Mouse (Mus musculus) v-Abl transformed pro-B cells (cell line): ENCODE data around the gene Olfr738.

ENCODE experiments used
- in situ Hi-C, 2 experiments: fragments of 400-800 bp; cut with MboI; formaldehyde crosslinking; loops; one replicate each; pipeline ENCODE4 v1.15.1; 2025; ENCODE audit not compliant: unreplicated experiment in 2 of 2

The Olfr738 gene

DNA sequence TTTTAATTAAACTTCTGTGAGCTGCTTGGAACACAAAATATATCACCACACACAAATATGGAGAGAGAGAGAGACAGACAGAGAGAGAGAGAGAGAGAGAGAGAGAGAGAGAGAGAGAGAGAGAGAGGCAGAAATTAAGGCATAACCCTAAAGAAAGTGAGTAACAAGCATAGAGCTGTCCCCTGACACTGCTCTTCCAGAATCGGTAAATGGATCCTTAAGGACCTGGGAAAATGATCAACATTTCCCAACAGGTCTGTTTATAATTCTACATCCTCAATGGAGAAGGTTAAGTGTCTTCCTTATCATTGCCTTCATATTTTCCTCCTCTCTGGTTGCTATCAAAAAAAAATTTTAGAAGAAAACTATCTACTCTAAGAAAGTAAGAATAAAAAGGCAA lies at the start of gene Olfr738:
Gene Olfr738 (plus strand): TSS at position 301 of the 400 bp plus-strand sequence.
- in situ Hi-C loops, result no loop called here

DNA sequence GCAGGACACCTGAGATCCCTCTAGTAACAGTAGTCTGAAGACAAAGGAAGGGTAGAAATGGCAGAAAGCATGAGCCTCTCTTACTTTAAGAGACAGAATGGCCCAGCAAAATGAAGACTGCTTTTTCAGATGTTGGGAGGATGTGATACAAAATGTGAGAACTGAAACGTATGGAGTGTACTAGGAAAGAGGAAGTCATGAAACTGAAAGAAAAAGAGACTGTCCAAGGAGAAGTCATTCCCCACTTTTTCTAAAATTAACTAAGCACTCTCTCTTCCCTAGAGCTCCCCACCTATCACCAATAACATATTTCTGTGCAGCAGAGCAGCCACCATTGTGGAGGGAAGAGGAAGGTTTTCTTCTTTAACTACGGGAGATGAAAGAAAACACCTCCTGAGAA lies 49.8 kb upstream of the Olfr738 start, which contains the start of gene Tlr11:
Gene Tlr11 (plus strand): TSS at position 322 of the 400 bp plus-strand sequence.
- in situ Hi-C loops, result loop anchor here in 1 of 2 experiments (10.0 kb wide), 1 partner anchor 427 kb away; the partner anchor contains the start of gene Ttc5

DNA sequence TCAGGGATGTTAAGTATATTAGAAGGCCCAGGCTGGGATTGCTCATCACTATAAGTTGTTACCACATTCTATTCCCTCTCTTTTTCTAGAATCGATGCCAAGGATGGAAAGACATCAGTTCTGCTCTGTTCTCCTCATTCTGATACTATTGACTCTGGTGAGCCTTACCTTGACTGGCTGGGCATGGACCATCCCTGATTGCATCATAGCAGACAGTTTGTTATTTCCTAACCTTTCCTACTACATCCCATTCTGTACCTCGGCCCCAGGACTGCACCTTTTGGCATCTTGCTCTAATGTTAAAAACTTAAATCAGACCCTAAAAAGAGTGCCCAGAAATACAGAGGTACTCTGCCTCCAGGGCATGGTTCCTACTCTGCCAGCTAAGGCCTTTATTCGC lies 46.9 kb upstream of the Olfr738 start:
- in situ Hi-C loops, result no loop called here

DNA sequence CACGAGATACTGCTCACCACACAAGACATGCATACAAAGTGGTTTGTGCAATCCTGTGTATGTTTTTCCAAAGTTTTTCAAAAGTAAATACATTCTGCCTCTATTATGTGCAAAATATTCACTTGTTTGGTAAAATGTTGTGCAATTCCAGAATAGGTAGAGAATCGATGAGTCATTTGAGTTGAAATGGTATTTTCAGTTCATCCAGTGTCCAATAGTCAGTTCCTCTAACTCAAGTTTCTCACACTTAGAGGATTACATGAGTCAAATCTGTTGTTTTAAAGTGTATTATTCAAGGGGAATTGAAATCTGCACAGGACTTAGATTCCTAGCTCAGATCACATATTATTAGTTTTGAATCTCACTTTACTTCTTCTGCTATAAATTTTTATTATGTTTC lies 43.8 kb upstream of the Olfr738 start:
- in situ Hi-C loops, result no loop called here

- in situ Hi-C loops, result no loop called here
These were observed 26.5 kb upstream of the Olfr738 start, which contains the start of gene Olfr736 for GRCm38 (mm10) chr14:50380863-50381262. Olfr736 (plus strand) TSS chr14:50381163.

DNA sequence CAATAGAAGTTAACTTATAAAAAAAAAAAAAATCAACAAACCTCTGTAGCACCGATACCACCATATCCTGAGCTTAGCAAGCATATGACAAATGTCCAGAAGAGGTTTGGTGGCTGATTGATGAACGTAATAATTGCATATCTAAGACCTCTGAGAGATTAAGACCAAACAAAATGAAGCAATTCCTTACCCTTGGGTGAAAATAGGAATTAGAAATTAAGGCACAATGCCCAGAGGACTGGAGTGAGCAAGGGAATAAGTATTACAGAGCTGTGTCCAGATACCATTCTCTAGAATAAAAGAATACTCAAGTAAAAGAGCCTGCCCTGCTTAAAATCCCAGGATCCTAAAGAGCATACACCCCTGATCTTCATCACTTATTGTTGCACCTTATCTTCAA lies 11.0 kb downstream of the Olfr738 start, which contains the start of gene Olfr739:
Gene Olfr739 (plus strand): TSS at position 301 of the 400 bp plus-strand sequence.
- in situ Hi-C loops, result no loop called here

- in situ Hi-C loops, result no loop called here
These were observed 37.9 kb downstream of the Olfr738 start, which contains the start of gene Olfr740 for GRCm38 (mm10) chr14:50445245-50445644. Olfr740 (plus strand) TSS chr14:50445545.
